ENCODE assay signal across 10 mouse cellular contexts in genomic region chr6:127335462-127335886, GRCm38 (mm10).
DNase-seq lines count a peak whose midpoint lies in the region; ATAC-seq and TF ChIP-seq lines count a peak whose summit lies in the region.
"Had no signal": no experiment of that assay in that cellular context is flagged by ENCODE, and none has a peak within 500 bp of the region (broad histone marks: within the 10 kb centered on the region; RNA-seq: fewer than 3 reads in every experiment).

No protein-coding gene starts in this region.

- H3K27ac ChIP-seq in heart, embryonic 10.5 days, result peak overlapping the region; percentile 38; the same call in 1 of the 2 replicates
- H3K27ac ChIP-seq in heart, embryonic 12.5 days (ENCODE audit: poor library complexity, severe bottlenecking), result no peak overlapping the region
- H3K27ac ChIP-seq: limb, embryonic 15.5 days had no signal

- intact Hi-C loops in left cerebral cortex, postnatal 36 days (cut with DNase I), result no loop called here

- H3K9ac ChIP-seq in heart, embryonic 12.5 days, result no peak overlapping the region
- H3K9ac ChIP-seq: limb, embryonic 15.5 days had no signal

- no peaks in the 10 kb centered on the region for H3K9me3 ChIP-seq in heart, embryonic 10.5 days
- H3K9me3 ChIP-seq in heart, embryonic 12.5 days (replicated peaks), result no peaks in the 10 kb centered on the region
- H3K9me3 ChIP-seq: limb, embryonic 15.5 days had no signal

- no peak overlapping the region for H3K4me3 ChIP-seq in heart, embryonic 10.5 days
- no peak overlapping the region for H3K4me3 ChIP-seq in heart, embryonic 12.5 days
- H3K4me3 ChIP-seq: limb, embryonic 15.5 days had no signal

- no peak for DNase-seq in heart, embryonic 10.5 days (ENCODE audit: low spot score)
- peak; percentile 65 for DNase-seq in 3T3-L1 (ENCODE audit: low read depth, low spot score)
- DNase-seq in Patski (ENCODE audit: low read depth, low spot score), result peak; percentile 85
- DNase-seq in large intestine, adult 2 months (ENCODE audit: low read depth, low spot score), result peak; percentile 98
- DNase-seq in frontal cortex, postnatal 25 days (ENCODE audit: low spot score in 2 of 2), result no peak
- no peak for DNase-seq in layer of hippocampus, adult 11-12 months (ENCODE audit: low spot score)
- no peak for DNase-seq in left cerebral cortex, postnatal 36 days (ENCODE audit: low spot score in 2 of 2)
- DNase-seq: kidney, adult 2 months had no signal

- H3K4me2 ChIP-seq in heart, embryonic 12.5 days, result no peak overlapping the region
- H3K4me2 ChIP-seq: limb, embryonic 15.5 days had no signal

- peaks cover 70% of the 10 kb centered on the region for H3K4me1 ChIP-seq in heart, embryonic 10.5 days
- peaks cover 69% of the 10 kb centered on the region for H3K4me1 ChIP-seq in heart, embryonic 12.5 days (replicated peaks)

- no peak for TF ChIP-seq CTCF in Patski (IDR thresholded peaks at IDR 0.05)

- ATAC-seq in heart, embryonic 12.5 days (ENCODE audit: insufficient number of reproducible peaks, low FRiP score), result no peak
- peak; percentile 73 for ATAC-seq in Patski

- in situ Hi-C loops in Patski (cut with MboI; ENCODE audit: low pct_unique_long_range_greater_than_20kb), result loop anchor here (25.0 kb wide), 4 partner anchors 773 to 1102 kb away; partner anchors contain the start of genes Fkbp4 and Tspan9

- WGBS in heart, embryonic 10.5 days, result 74% methylated on average over 7 of the region's 7 CpGs
- WGBS in heart, embryonic 12.5 days, result 76% methylated on average over 7 of the region's 7 CpGs
- WGBS in large intestine, adult 2 months, result 37% methylated on average over 7 of the region's 7 CpGs

- H3K36me3 ChIP-seq in heart, embryonic 10.5 days, result no peaks in the 10 kb centered on the region
- no peaks in the 10 kb centered on the region for H3K36me3 ChIP-seq in heart, embryonic 12.5 days
- H3K36me3 ChIP-seq: limb, embryonic 15.5 days had no signal

- CTCF ChIA-PET in Patski (lab: Charles Lee), result interaction anchor here (1.1 kb wide), 1 partner anchor 11 kb away, joined by 3 read pairs; no protein-coding TSS in a partner anchor

- no peaks in the 10 kb centered on the region for H3K27me3 ChIP-seq in heart, embryonic 10.5 days (ENCODE audit: insufficient read depth, poor library complexity, severe bottlenecking)
- no peaks in the 10 kb centered on the region for H3K27me3 ChIP-seq in heart, embryonic 12.5 days (replicated peaks)
- H3K27me3 ChIP-seq in Patski, result no peaks in the 10 kb centered on the region
- H3K27me3 ChIP-seq: limb, embryonic 15.5 days had no signal

- POLR2A ChIA-PET in Patski (lab: Charles Lee), result no interaction called here

Comparison
In these comparisons a context has a peak if more than half of its experiments do, and no peak if none do; other contexts are left out.
1. DNase-seq: peak in 3T3-L1 (single experiment), Patski (single experiment) and large intestine, adult 2 months (single experiment); none in heart, embryonic 10.5 days (single experiment), frontal cortex, postnatal 25 days (0 of 2), layer of hippocampus, adult 11-12 months (single experiment) and left cerebral cortex, postnatal 36 days (0 of 2).